Mouse (Mus musculus) mouse embryonic stem cell (cell line): ENCODE measurements around the gene Olfr972.
"Not testable (repeated sequence)": the region's sequence is repeated elsewhere in the genome, so short reads cannot be mapped to it uniquely, and the experiment has no call there.

Experiments used
- in situ Hi-C, 2 experiments: fragments of 300-500 bp; cut with MboI; formaldehyde crosslinking; loops; 1 replicate in 1 of 2; 3 replicates in 1 of 2; pipeline ENCODE4 v1.14.3; 2019 to 2020; ENCODE audit warnings: low sequenced_read_pairs in 2 of 2, low pct_unique_long_range_greater_than_20kb in 1 of 2, mixed read lengths in 1 of 2; ENCODE audit not compliant: unreplicated experiment in 1 of 2

Olfr972 gene

DNA sequence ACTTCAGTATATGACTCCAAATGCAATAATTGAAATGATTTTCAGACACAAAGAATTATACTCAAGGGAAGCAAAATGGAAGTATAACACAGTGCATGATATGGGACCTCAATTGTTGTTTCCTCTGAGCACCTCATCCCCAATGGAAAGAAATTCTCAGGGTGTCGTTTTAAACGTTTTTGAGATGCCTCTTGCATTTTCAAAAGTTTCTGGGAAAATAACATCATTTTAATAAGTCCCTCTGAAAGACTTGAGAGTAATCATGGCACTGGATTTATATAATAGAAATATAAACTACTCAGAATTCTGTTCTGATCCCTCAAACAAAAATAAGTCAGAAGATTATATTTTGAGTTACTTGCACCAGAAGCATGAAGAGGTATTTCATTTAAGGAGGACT is at the start of gene Olfr972:
Gene Olfr972, plus strand, starts transcription at position 301 of the 400 bp plus-strand sequence.
- in situ Hi-C loops, result no loop called here

DNA sequence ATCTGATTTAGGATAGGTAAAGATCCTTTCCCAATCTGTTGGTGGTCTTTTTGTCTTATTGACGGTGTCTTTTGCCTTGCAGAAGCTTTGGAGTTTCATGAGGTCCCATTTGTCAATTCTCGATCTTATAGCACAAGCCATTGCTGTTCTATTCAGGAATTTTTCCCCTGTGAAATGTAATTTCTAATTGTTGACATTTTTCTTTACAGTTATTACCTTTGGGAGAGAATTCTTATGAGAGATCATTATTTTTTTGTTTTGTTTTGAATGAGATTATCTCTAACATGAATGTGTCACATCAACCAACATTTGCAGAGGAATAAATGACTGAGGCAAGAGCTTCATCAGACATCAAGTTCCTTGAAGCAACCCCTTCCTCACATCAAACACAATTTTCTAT is 29.6 kb upstream of the Olfr972 start, which contains the start of gene Olfr971:
Gene Olfr971, plus strand, starts transcription at position 301 of the 400 bp plus-strand sequence.
- in situ Hi-C loops, result not testable (repeated sequence)

DNA sequence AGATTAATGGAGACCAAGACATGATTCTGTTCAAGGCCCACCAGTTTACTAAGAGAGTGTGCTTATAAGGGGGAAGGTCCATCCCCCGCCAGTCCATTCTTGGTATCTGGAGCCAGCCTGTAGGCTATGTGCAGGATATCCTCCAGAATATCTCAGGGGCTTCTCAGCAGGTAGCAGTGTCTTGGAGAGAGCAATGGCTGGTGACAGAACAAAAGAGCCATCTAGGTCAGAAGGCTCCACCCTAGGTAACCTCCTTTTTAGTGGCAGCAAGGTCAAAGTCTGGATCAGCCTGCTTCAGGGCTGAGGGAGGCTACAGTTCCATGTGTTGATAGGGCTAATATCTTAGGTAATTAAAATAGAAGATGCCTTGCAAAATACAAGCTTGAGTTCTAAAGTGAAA is 5.8 kb downstream of the Olfr972 start:
- in situ Hi-C loops, result not testable (repeated sequence)

DNA sequence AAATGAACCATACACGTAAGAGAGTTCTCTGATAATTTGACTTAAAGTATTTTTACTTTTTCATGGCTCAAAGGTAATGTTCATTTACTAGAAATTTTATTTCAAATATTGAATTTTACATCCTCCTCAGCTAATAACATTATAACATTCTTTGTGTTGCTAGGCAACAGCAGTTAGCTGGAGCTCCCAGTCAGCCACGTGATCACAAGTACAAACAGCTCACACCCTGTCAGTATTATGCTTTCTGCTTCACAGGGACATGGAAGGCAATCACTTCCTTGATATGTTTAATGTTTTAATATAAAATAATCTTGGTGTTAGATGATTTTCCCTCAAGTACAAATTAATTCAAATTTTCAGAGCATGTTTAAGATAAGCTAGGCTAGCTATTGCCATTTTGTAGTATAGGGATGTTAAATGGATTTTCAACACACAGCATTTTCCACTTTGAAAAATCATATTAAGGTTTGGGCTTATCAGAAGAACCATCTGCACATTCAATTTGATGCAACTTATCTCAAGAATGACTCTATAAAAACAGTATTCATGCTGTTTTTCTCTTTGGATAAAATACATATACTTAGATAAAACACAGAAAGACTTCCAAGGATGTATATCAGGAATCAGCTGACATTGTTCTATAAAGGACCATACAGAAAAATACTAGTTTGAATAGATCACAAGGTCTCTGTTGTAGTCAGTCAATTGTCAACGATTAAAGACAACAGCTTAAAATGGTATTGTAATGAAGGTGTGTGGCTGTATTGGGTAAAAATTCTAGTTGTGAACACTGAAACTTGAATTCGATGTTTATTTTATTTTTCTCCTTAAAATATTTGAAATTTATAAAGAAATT is 11.5 kb downstream of the Olfr972 start:
- in situ Hi-C loops, result not testable (repeated sequence)

- in situ Hi-C loops, result no loop called here
Observed at GRCm38 (mm10) chr9:39905106-39905505, 38.9 kb downstream of the Olfr972 start.

GRCm38 (mm10) chr9:39907036-39907435 is 40.8 kb downstream of the Olfr972 start, which contains the start of gene Olfr229:
Gene Olfr229, plus strand, starts transcription at chr9:39907336.
- in situ Hi-C loops, result no loop called here

DNA sequence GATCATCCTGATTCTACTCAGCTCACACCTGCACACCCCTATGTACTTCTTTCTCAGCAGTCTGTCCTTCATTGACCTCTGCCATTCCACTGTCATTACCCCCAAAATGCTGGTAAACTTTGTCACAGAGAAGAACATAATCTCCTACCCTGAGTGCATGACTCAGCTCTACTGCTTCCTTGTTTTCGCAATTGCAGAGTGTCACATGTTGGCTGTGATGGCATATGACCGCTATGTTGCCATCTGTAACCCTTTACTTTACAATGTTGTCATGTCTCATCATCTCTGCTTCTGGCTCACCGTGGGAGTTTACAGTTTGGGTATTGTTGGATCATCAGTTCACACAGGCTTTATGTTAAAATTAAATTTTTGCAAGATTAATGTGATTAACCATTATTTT is 43.7 kb downstream of the Olfr972 start:
- in situ Hi-C loops, result no loop called here
